Mouse (Mus musculus): ENCODE results near the gene Arhgef25. TPM values are rescaled to one million over a fixed set of nuclear protein-coding genes. Genes with fewer than 3 reads are reported as not detected.
"Not testable (repeated sequence)": the region's sequence is repeated elsewhere in the genome, so short reads cannot be mapped to it uniquely, and the experiment has no call there.

Arhgef25 gene
- polyA plus RNA-seq, 1 experiment from 2014 or later = 37.2 TPM

GRCm38 (mm10) chr10:127156511-127156910, 33.4 kb downstream of the Arhgef25 start:
- no peak overlapping the region for H3K9ac ChIP-seq (ENCODE audit: low read length)
- no peak for DNase-seq (ENCODE audit: low spot score)
- ATAC-seq (ENCODE audit: insufficient number of reproducible peaks, low FRiP score, low TSS enrichment, low read depth) = no peak
- H3K27ac ChIP-seq (replicated peaks; ENCODE audit: low read depth, low read length) = no peak overlapping the region
- H3K4me2 ChIP-seq (ENCODE audit: low read depth, severe bottlenecking) = no peak overlapping the region
- 83% methylated on average over 1 of the region's 1 CpGs for WGBS
- no peaks in the 10 kb centered on the region for H3K36me3 ChIP-seq (ENCODE audit: control insufficient read depth, insufficient read depth, low read length)
- H3K27me3 ChIP-seq (ENCODE audit: control insufficient read depth, insufficient read depth, low read length) = no peaks in the 10 kb centered on the region
- no peak overlapping the region for H3K4me3 ChIP-seq (ENCODE audit: low read depth, low read length)
- no peaks in the 10 kb centered on the region for H3K9me3 ChIP-seq (ENCODE audit: control insufficient read depth, low read length)
- H3K4me1 ChIP-seq (ENCODE audit: control insufficient read depth, insufficient read depth, low read length) = no peaks in the 10 kb centered on the region

- DNase-seq (ENCODE audit: low spot score) (no peak), ATAC-seq (ENCODE audit: insufficient number of reproducible peaks, low FRiP score, low TSS enrichment, low read depth) (no peak)
- no peak overlapping the region for H3K4me2 ChIP-seq (ENCODE audit: low read depth, severe bottlenecking)
- no peak overlapping the region for H3K4me3 ChIP-seq (ENCODE audit: low read depth, low read length)
- H3K27ac ChIP-seq (replicated peaks; ENCODE audit: low read depth, low read length) = no peak overlapping the region
- H3K9ac ChIP-seq (ENCODE audit: low read length) = no peak overlapping the region
- no peaks in the 10 kb centered on the region for H3K9me3 ChIP-seq (ENCODE audit: control insufficient read depth, low read length)
- H3K36me3 ChIP-seq (ENCODE audit: control insufficient read depth, insufficient read depth, low read length) = no peaks in the 10 kb centered on the region
- H3K4me1 ChIP-seq (ENCODE audit: control insufficient read depth, insufficient read depth, low read length) = no peaks in the 10 kb centered on the region
- no peaks in the 10 kb centered on the region for H3K27me3 ChIP-seq (ENCODE audit: control insufficient read depth, insufficient read depth, low read length)
- WGBS = 98% methylated on average over 1 of the region's 1 CpGs
These were observed 33.8 kb downstream of the Arhgef25 start for GRCm38 (mm10) chr10:127156089-127156488.

- ATAC-seq (ENCODE audit: insufficient number of reproducible peaks, low FRiP score, low TSS enrichment, low read depth) (no peak), DNase-seq (ENCODE audit: low spot score) (no peak)
- Histone ChIP-seq H3K9me3 (ENCODE audit: control insufficient read depth, low read length) (no peaks in the 10 kb centered on the region), H3K4me2 (ENCODE audit: low read depth, severe bottlenecking) (no peak overlapping the region), H3K27ac (replicated peaks; ENCODE audit: low read depth, low read length) (no peak overlapping the region), H3K4me1 (ENCODE audit: control insufficient read depth, insufficient read depth, low read length) (no peaks in the 10 kb centered on the region), H3K27me3 (ENCODE audit: control insufficient read depth, insufficient read depth, low read length) (no peaks in the 10 kb centered on the region), H3K36me3 (ENCODE audit: control insufficient read depth, insufficient read depth, low read length) (no peaks in the 10 kb centered on the region), H3K4me3 (ENCODE audit: low read depth, low read length) (no peak overlapping the region), H3K9ac (ENCODE audit: low read length) (no peak overlapping the region)
- WGBS = 85% methylated on average over 5 of the region's 5 CpGs
These were observed 35.2 kb downstream of the Arhgef25 start for GRCm38 (mm10) chr10:127154652-127155051.

DNA sequence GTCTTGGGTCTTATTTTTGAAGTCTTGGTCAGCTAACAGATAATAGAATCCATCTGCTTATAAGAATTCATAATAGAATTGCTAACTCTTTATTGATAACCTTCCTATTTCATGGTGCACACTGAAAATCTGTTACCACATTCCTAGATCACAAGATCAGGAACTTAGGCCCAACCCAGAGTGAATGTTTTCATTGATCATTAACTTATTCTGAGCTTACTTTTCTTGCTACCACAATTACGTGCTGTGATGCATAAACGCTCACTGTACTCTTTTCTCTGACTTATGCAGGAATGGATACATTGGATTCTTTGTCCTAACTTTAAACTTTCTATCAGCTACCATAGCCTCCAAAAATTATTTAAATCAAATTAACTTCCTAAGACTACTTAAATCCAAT, 35.6 kb downstream of the Arhgef25 start:
- 94% methylated on average over 2 of the region's 2 CpGs for WGBS
- H3K27ac ChIP-seq (replicated peaks; ENCODE audit: low read depth, low read length) = no peak overlapping the region
- no peaks in the 10 kb centered on the region for H3K9me3 ChIP-seq (ENCODE audit: control insufficient read depth, low read length)
- H3K4me3 ChIP-seq (ENCODE audit: low read depth, low read length) = no peak overlapping the region
- H3K27me3 ChIP-seq (ENCODE audit: control insufficient read depth, insufficient read depth, low read length) = no peaks in the 10 kb centered on the region
- no peak for DNase-seq (ENCODE audit: low spot score)
- no peak for ATAC-seq (ENCODE audit: insufficient number of reproducible peaks, low FRiP score, low TSS enrichment, low read depth)
- H3K4me2 ChIP-seq (ENCODE audit: low read depth, severe bottlenecking) = no peak overlapping the region
- no peak overlapping the region for H3K9ac ChIP-seq (ENCODE audit: low read length)
- no peaks in the 10 kb centered on the region for H3K4me1 ChIP-seq (ENCODE audit: control insufficient read depth, insufficient read depth, low read length)
- no peaks in the 10 kb centered on the region for H3K36me3 ChIP-seq (ENCODE audit: control insufficient read depth, insufficient read depth, low read length)

DNA sequence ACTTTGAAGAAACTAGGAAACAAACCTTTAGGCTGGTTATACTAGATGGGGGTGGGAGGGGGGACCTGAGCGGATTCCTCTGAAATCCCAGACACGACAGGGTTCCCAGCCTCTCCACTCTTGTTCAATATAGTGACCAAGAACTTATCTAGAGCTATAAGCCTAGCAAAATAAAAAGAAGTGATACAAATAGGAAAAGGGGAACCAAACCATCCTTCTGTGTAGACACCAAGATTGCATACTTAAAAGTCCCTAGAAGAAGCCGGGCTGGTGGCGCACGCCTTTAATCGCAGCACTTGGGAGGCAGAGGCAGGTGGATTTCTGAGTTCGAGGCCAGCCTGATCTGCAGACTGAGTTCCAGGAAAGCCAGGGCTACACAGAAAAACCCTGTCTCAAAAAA, 36.6 kb downstream of the Arhgef25 start:
- H3K4me1 ChIP-seq (ENCODE audit: control insufficient read depth, insufficient read depth, low read length) = no peaks in the 10 kb centered on the region
- no peaks in the 10 kb centered on the region for H3K36me3 ChIP-seq (ENCODE audit: control insufficient read depth, insufficient read depth, low read length)
- no peaks in the 10 kb centered on the region for H3K9me3 ChIP-seq (ENCODE audit: control insufficient read depth, low read length)
- DNase-seq (ENCODE audit: low spot score) (no peak), ATAC-seq (ENCODE audit: insufficient number of reproducible peaks, low FRiP score, low TSS enrichment, low read depth) (no peak)
- no peak overlapping the region for H3K4me2 ChIP-seq (ENCODE audit: low read depth, severe bottlenecking)
- H3K4me3 ChIP-seq (ENCODE audit: low read depth, low read length) = no peak overlapping the region
- H3K27me3 ChIP-seq (ENCODE audit: control insufficient read depth, insufficient read depth, low read length) = no peaks in the 10 kb centered on the region
- H3K9ac ChIP-seq (ENCODE audit: low read length) = no peak overlapping the region
- 94% methylated on average over 7 of the region's 7 CpGs for WGBS
- H3K27ac ChIP-seq (replicated peaks; ENCODE audit: low read depth, low read length) = no peak overlapping the region

DNA sequence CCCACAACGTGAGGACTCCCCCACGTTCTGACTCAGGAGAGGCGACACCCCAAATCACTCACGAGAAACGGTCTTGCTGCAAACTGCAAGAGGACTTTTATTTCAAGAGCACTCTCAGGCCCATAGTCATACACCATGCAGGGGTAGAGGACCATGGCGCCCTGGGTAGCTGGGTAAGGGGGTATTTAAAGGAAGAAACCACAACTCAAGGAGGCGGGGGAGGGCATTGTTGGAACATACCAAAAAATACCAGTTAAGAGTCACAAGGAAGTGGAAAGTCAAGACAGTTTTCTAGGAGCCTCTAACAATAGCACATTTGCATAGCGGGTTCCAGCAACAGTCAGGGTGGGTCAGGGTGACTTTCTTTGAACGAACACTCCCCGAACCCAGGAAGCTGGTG, 37.3 kb downstream of the Arhgef25 start:
- not testable (repeated sequence) for H3K4me2 ChIP-seq (ENCODE audit: low read depth, severe bottlenecking); H3K4me3 ChIP-seq (ENCODE audit: low read depth, low read length); H3K27ac ChIP-seq (replicated peaks; ENCODE audit: low read depth, low read length); H3K36me3 ChIP-seq (ENCODE audit: control insufficient read depth, insufficient read depth, low read length); H3K27me3 ChIP-seq (ENCODE audit: control insufficient read depth, insufficient read depth, low read length); ATAC-seq (ENCODE audit: insufficient number of reproducible peaks, low FRiP score, low TSS enrichment, low read depth); H3K4me1 ChIP-seq (ENCODE audit: control insufficient read depth, insufficient read depth, low read length); H3K9me3 ChIP-seq (ENCODE audit: control insufficient read depth, low read length); DNase-seq (ENCODE audit: low spot score); H3K9ac ChIP-seq (ENCODE audit: low read length)
- 92% methylated on average over 10 of the region's 10 CpGs for WGBS

- H3K27ac ChIP-seq (replicated peaks; ENCODE audit: low read depth, low read length); H3K4me3 ChIP-seq (ENCODE audit: low read depth, low read length); ATAC-seq (ENCODE audit: insufficient number of reproducible peaks, low FRiP score, low TSS enrichment, low read depth); H3K9me3 ChIP-seq (ENCODE audit: control insufficient read depth, low read length); H3K9ac ChIP-seq (ENCODE audit: low read length); DNase-seq (ENCODE audit: low spot score); H3K4me2 ChIP-seq (ENCODE audit: low read depth, severe bottlenecking); H3K4me1 ChIP-seq (ENCODE audit: control insufficient read depth, insufficient read depth, low read length); H3K36me3 ChIP-seq (ENCODE audit: control insufficient read depth, insufficient read depth, low read length); H3K27me3 ChIP-seq (ENCODE audit: control insufficient read depth, insufficient read depth, low read length): not testable (repeated sequence)
- 89% methylated on average over 3 of the region's 3 CpGs for WGBS
These were observed 38.6 kb downstream of the Arhgef25 start for GRCm38 (mm10) chr10:127151233-127151632.

DNA sequence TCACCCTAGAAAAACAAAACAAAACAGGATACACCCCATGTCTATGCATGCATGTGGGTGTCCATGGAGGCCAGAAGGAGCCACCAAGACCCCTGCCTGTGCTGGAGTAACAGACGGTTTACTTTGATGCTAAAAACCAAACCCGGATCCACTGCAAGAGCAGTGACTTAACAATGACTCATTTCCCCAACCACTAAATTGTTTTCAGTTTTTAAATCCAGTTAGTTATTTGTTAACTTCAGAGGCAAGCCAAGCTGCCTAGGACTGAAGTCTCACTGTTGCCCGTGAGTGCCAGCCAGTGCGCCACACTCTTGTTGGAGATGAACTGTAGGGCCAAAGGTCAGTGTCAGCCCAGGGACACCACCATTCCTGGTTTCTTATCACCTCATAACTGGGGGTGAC, 39.4 kb downstream of the Arhgef25 start:
- Histone ChIP-seq H3K9me3 (ENCODE audit: control insufficient read depth, low read length) (no peaks in the 10 kb centered on the region), H3K4me1 (ENCODE audit: control insufficient read depth, insufficient read depth, low read length) (no peaks in the 10 kb centered on the region), H3K27me3 (ENCODE audit: control insufficient read depth, insufficient read depth, low read length) (no peaks in the 10 kb centered on the region), H3K4me2 (ENCODE audit: low read depth, severe bottlenecking) (no peak overlapping the region), H3K9ac (ENCODE audit: low read length) (no peak overlapping the region), H3K27ac (replicated peaks; ENCODE audit: low read depth, low read length) (no peak overlapping the region), H3K36me3 (ENCODE audit: control insufficient read depth, insufficient read depth, low read length) (no peaks in the 10 kb centered on the region), H3K4me3 (ENCODE audit: low read depth, low read length) (no peak overlapping the region)
- ATAC-seq (ENCODE audit: insufficient number of reproducible peaks, low FRiP score, low TSS enrichment, low read depth) = no peak
- no peak for DNase-seq (ENCODE audit: low spot score)
- 78% methylated on average over 4 of the region's 4 CpGs for WGBS

DNA sequence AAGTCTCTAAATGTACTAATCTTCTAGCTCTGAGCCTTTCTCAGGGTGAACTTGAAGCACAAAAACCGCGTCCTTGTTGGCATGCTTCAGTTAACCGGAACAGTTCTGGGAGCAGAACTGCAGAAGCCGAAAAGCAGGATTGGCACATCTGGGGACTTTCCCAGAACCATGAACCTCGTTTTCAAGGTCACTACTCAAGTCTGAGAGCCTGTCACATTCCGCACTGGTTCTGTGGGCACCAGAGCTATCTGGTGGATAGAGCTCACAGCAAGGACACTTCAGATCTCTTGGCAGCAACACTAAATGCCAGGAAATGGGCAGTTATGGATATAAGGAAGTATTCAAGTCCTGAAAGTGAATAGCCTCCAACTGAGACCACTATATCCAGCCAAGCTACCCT, 42.7 kb downstream of the Arhgef25 start:
- 83% methylated on average over 6 of the region's 6 CpGs for WGBS

More for the DNA sequence above, 42.7 kb downstream of the Arhgef25 start:
- DNase-seq (ENCODE audit: low spot score) = no peak
- Histone ChIP-seq H3K27me3 (ENCODE audit: control insufficient read depth, insufficient read depth, low read length) (no peaks in the 10 kb centered on the region), H3K9ac (ENCODE audit: low read length) (no peak overlapping the region), H3K9me3 (ENCODE audit: control insufficient read depth, low read length) (no peaks in the 10 kb centered on the region), H3K27ac (replicated peaks; ENCODE audit: low read depth, low read length) (no peak overlapping the region), H3K4me1 (ENCODE audit: control insufficient read depth, insufficient read depth, low read length) (no peaks in the 10 kb centered on the region), H3K36me3 (ENCODE audit: control insufficient read depth, insufficient read depth, low read length) (no peaks in the 10 kb centered on the region), H3K4me3 (ENCODE audit: low read depth, low read length) (no peak overlapping the region), H3K4me2 (ENCODE audit: low read depth, severe bottlenecking) (no peak overlapping the region)
- no peak for ATAC-seq (ENCODE audit: insufficient number of reproducible peaks, low FRiP score, low TSS enrichment, low read depth)
